Mouse (Mus musculus) liver, adult 2 months (tissue): ENCODE results near the gene Mrtfa.

Experiments
- CTCF ChIP-seq: fragments of 200-500 bp; IDR thresholded peaks from 2 replicates; pipeline ENCODE4 v1.5.1; 2011; ENCODE audit warnings: low read depth, low read length, control low read depth
- POLR2A ChIP-seq: fragments of 200-500 bp; IDR thresholded peaks from 2 replicates; pipeline ENCODE4 v1.6.1; 2011; ENCODE audit warnings: low read length, control low read depth; ENCODE audit not compliant: insufficient read depth; ENCODE audit errors: extremely low read depth

DNA sequence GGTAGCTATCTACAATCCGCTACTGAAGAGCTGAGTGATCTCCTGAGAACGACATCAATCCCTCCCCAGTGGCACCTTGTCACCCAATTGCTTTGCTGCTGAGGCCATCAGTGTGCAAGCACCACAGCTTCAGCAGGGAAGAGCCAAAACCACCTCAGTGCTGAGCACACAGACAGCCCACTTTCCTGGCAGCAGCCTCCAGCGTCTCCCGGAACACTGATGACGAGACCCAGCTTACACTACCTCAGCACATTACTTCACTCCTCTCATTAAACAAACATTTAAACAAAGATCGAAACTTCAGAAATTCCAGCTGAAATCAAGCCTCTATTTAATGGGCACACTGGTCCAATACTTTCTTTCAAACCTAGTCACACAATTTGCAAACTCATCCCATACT is 21.8 kb downstream of the Mrtfa start:
- TF ChIP-seq CTCF (no peak), POLR2A (no peak)
